Mouse (Mus musculus): ENCODE measurements around the gene Trmt44.

The Trmt44 gene

DNA sequence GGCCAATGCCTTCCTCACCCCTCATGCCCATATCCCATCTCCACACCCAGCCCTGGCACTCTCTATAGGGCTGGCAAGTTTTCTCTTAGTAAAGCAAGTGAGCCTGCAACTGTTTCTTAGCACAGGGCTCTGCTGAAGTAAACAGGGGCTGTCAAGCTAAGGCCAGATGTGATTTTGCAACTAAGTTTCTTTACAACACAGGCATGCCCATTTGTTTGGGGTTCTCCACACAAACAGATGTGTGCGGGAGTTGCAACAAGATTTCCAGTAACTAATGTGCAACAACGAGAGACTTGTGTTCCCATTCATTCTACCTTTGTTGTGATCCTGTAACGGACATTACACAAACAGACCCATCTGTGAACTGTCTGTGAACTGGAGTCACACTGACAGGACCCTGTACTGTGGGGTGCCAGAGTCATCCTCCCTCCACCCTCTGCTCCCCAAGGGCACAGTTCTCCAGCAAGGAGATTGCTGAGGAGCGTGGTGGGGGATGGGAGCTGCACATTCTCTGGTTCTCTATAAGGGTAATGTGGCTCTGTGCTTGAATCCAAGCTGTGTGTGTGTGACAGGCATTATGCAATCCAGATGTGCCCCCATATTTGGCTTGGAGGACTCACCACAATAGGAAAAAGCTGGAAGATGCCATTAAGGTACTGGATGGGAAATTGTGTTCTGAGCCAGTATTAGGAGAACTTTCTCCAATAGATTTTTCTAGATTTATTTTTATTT is 33.6 kb downstream of the Trmt44 start:
- DNase-seq (ENCODE audit: extremely low spot score): no peak

DNA sequence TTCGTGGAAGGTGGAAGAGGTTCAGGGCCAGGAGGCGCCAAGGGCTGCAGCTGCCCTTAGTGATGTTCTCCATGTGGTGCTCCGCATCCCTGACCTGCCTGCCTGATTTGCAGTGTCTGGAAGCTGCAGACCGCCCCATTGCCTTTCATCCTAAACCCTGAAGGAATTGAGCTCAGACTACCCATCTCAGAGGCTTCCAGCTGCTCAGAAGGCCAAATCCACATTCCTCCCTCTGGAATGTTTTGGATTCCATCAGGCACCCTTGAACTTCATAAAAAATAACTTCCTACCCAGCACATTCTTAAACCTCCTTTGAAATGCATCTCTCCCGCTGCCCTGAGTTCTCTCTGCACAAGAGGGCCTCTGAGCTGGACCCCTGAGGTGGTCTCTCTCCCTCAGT is 34.3 kb downstream of the Trmt44 start:
- no peak for DNase-seq (ENCODE audit: extremely low spot score)

- no peak for DNase-seq (ENCODE audit: extremely low spot score)
These were observed 35.3 kb downstream of the Trmt44 start for GRCm38 (mm10) chr5:35539576-35539975.

GRCm38 (mm10) chr5:35538022-35538421 is 36.8 kb downstream of the Trmt44 start:
- no peak for DNase-seq (ENCODE audit: extremely low spot score)

DNA sequence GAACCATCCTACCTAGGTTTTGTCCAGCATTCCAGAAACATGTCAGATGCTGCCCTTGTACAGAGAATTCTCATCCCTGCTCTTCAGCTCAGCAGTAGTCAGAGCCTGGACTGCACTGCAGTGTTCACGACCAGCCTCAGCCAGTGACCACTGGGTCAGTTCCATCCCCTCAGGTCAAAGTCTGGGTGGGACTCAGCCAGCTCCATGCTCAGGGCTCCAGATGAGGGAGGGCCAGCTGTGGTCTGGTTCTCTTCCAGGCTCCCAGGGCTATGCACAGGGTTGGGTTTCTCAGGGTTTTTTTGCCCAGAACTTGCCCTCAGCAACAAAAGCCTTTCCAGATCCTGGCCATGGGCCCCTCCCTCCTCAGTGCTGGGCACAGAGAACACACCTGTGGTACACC is 37.4 kb downstream of the Trmt44 start:
- DNase-seq (ENCODE audit: extremely low spot score): no peak

- no peak for DNase-seq (ENCODE audit: extremely low spot score)
These were observed 38.6 kb downstream of the Trmt44 start for GRCm38 (mm10) chr5:35536271-35536670.

DNA sequence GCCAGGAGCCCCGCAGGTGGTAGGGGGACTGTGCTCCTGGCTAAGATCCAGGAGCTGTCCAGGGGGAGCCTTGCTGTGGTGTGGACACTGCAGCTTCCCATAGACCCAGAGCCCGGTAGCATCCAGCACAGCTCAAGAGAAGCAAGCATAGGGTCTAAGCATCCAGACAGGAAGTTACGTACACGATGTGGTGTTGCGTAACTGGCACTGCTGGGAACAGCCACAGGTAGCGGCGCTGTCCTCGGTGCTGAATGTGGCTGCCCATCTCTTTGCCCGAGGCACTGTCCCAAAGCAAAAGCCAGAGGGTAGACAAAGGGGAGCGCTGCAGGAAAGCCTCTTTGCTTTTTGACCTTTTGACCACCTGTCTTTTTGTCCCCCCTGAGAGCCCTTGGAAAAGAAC is 43.3 kb downstream of the Trmt44 start:
- DNase-seq (ENCODE audit: extremely low spot score): peak; percentile 51

- DNase-seq (ENCODE audit: extremely low spot score): peak; percentile 69
These were observed 44.4 kb downstream of the Trmt44 start for GRCm38 (mm10) chr5:35530442-35530841.

DNA sequence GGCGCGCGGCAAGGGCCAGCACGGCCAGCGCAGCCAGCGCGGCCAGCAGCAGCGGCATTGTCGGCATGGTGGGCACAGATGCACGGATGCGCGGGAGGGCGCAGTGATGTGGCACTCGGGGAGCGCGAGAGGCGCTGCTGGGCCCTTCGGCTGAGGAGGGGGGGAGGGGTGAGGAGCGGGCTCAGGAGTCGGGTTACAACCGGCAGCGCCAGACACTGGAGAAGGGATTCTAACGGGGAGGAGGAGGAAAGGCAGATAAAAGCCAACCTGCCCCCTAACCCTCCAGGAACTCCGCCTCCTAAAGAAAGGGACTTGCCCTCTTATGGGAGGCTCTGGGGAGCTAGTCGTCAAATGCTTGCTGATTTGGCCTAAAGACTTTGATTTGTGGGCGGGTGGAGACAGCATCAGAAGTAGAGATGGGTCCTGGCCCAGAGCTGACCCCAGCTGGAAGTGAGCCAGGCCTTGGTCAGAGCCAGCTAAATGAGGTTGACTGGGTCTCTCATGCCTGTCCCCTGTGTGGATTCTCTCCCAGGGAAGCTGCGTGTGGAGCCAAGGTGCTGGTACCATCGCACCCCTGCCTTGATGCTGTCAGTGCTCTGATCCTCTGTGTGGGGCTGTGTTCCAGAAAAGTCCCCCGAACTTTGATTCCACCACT is 49.3 kb downstream of the Trmt44 start, which contains the start of gene Cpz:
Cpz (minus strand) TSS at position 230 of the 655 bp plus-strand sequence.
- DNase-seq (ENCODE audit: extremely low spot score): peak; percentile 91

DNA sequence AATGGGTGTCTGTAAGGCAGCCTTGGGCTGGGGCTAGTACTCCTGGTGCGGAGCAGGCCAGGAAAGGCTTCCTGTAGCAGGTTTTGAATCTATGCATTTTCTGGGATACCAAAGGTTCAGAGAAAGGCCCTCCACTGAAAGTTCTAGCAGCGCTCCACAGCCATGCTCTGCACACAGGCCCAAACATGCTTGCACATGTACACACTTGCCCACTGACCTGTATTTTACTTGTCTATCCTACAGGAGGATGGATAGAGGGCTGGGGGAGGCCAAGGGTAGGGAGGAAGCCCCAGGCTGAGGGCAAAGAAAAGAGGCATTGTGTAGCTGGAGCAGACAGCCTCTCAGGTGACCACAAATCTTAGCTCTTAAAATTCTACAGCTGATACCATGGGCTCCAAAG is 50.5 kb downstream of the Trmt44 start:
- DNase-seq (ENCODE audit: extremely low spot score): peak; percentile 14

DNA sequence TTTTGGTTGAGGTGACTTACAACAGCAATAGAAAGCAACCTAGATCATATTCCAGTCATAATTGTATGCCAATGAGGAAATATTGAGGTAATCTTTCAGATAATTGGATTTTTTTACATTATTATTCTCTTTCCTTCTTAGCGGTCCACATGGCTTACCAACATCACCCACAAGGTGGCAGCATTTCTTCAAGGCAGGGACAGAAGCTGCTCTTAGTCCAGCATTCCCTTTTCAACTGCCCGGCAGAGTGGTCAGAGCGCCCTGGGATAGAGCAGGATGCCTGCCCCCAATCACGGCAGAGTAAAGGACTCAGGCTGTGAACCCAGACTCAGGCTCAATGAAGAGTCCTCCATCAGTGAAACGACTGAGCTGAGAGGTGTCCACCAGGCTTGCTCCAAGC is 51.1 kb downstream of the Trmt44 start:
- DNase-seq (ENCODE audit: extremely low spot score): peak; percentile 82

GRCm38 (mm10) chr5:35516781-35517180 is 58.1 kb downstream of the Trmt44 start:
- DNase-seq (ENCODE audit: extremely low spot score): no peak

GRCm38 (mm10) chr5:35510589-35510988 is 64.3 kb downstream of the Trmt44 start:
- DNase-seq (ENCODE audit: extremely low spot score): peak; percentile 82
